Mouse (Mus musculus): ENCODE data around the gene Ppp1r14d.

The Ppp1r14d gene

DNA sequence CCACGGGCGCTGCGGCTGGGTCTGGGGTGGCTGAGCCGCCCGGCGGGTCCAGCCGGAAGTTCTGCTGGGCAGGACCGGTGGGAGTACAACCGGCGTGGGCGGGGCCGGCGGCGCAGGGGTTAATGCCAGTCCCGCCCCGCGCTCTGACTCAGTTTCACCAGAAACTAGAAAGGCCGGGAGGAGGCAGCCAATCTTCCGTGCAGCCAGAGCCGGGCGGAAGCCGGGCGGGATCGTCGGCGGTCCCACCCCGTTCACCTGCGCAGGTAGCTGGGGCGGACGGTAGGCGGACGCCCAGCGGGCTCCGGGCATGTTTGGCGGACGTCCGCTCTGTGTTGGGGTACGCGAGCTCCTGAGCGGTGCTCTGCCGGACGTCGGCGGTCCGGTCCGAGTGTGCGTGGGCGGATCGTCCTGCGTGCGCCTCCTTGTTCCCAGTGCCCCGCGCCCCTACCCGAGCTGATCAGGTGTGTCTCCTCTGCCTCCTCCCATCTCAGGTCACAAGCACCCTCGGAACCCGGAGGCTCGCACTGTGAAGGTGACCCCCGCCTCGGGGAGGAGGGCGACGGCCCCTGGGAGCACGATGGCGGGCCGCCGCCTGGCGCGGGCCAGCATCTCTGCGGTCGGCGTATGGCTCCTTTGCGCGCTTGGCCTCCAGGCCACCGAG, 7.6 kb upstream of the Ppp1r14d start, which contains the start of gene Spint1:
Spint1 (plus strand) TSS at position 153 of the 661 bp plus-strand sequence.
- peak; percentile 32 for DNase-seq (ENCODE audit: low read depth, low spot score)

DNA sequence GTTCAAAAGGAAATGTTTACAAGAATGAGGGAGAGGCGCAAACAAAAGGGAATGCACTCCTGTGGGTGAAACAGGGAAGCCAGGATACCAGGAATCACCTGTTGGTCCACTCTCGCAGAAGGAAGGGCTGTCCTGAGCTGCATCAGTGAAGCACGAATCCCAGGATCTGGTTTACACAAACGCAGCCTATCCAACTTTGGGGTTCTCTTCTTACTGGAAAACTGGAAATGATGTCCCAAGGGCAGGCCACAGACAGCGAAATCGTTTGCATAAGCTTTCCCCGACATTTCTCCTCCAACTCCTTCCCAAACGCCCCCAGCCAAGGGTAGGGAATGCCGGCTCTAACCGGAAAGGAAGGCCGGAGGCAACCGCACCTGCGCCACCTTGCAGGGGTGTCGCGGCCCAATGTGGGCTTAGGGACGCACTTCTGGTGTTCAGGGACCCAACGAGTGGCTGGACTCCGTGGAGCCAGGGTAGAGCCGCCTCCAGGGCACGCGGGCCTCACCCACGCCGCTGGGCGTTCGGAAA, 7.0 kb upstream of the Ppp1r14d start:
- DNase-seq (ENCODE audit: low read depth, low spot score) = no peak

DNA sequence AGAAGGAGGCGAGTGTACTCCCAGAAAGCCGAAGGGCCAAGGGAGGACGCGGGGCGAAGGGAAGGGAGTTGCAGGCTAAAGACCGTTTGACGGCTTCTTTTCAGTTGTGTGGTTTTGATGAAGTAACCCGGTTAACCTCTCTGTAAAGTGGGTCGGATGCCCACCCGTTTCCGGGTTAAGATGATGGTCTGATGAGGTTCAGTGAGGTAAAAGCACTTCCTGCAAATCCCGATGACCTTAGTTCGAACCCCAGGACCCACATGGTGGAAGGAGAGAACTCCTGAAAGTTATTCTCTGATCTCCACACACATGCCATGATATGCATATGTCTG, 20.6 kb downstream of the Ppp1r14d start:
- DNase-seq (ENCODE audit: low read depth, low spot score) = no peak

DNA sequence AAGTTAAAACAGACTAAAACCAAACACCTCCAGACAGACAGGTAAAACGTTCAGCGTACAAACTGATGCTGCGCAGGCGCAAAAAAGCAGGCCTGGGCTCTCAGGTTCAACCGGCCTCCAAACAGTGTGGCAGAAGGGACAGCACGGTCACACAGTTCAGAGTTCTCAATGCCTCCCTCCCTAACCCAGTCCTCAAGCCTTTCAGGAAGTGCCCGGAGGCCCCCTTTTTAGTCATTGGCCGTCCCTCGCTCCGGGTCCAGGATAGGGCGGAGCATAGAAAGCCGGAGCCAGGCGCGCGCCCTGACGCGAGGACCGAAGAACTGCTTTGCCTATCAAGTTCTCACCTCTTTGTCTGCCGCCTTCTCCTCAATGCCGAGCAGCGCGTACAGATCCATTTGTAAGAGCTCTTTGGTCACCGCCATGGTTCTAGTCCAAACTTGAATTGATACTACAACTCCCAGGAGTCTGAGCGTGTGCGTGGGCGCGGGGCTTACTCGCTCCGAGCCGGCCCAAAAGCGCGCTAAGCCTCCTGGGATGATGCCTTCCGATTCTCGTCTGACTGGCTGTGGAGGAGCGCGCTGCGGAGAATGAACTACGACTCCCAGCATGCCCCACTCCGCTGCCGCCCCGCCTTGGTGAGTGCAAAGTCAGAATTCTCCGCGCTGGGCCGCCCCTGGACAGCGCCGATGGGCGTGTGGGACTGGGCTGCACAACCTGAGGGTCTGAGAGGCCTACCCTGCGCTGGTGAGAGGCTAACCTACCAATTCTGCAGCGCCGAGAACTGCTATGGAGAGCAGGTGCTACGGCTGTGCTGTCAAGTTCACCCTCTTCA, 21.1 kb downstream of the Ppp1r14d start, which contains the start of the genes Zfyve19 and Dnajc17:
Zfyve19 (plus strand) TSS at position 274 of the 832 bp plus-strand sequence.
Dnajc17 (minus strand) TSS at position 452 of the 832 bp plus-strand sequence.
- DNase-seq (ENCODE audit: low read depth, low spot score) = peak; percentile 96

DNA sequence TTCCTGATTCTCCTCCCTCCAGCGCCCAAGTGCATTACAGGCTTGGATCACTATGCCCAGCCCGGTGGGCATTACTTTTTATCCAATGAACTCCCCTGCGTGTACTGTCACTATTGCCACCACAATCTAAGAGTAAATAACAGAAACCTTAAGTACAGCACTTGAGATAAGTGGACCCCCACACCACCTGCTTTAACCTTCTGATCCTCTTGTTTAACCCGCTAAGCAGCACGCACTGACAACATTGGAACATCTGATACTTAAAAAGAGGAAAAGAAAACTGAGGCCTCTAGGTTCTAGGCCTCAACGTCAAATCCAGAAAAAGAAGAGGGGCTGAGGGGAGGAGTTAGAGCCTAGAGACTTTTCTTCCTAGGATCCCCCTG, 21.8 kb downstream of the Ppp1r14d start:
- DNase-seq (ENCODE audit: low read depth, low spot score) = no peak

DNA sequence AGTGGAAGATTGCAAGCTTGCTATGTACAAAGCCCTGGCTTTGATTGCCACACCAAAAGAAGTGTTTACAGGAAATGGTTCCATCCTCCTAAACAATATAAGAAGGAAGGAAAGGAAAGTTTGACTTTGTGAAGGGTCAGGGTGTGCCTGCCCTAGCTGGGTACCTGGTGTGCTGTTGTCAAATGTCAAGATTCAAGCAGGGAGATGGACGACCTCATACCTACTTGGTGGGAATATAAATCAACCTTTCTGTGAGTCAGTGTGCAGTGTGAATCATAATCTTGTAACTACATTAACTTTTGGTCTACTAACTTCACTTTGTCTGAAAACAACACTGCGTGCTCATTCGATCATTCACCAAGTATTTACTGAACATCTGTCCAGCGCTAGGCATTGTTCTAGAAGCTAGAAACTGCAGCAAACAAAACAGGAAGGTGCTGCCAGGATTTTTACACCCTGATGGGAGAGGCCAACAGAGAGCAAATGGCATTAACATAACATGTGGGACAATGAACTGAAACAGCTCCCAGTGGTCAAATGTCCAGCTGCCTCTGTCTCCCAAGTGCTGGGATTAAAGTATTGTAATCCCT, 25.7 kb downstream of the Ppp1r14d start:
- no peak for DNase-seq (ENCODE audit: low read depth, low spot score)

DNA sequence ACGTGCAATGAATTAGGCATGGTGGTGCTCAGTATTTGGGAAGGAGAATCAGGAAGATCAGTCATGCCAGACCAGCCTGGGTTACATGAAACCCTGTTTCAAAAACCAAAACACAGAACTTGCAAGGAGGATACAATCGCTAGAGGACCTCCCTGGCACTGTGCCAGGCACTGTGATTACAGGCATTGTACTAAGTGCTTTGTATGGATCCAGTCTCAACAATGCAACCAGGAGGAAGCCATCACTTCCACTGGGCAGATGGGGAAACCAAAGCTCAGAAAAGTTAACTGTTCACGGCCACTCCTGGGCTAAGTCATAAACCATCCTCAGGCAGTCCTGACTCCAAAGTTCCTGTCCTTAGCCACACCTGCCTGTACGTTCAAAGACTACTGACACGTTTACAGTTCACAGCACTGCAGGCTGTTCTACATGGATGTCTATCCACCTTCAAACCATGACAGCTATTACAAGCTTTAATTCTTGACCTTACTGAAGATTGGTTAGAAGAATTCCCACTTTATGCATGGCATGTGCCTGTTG, 26.7 kb downstream of the Ppp1r14d start:
- no peak for DNase-seq (ENCODE audit: low read depth, low spot score)

DNA sequence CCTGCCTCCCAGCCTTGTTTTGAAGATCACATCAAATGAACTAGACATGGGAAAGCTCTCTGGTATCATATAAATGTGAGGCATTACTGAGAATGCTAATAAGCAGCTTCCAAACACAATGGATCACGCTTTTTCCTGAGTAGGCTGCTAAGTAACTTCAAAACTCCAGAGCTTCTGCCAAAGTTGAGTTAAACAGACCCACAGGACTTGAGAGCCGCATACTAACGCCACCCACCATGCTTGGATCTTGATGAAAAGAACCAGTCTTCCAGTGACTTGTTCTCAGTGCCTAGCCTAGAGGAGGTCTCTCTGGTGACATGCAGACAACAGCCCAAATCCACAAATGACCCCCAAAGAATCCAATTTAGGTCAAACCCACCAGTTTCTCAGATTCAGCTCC, 30.8 kb downstream of the Ppp1r14d start:
- DNase-seq (ENCODE audit: low read depth, low spot score) = no peak

DNA sequence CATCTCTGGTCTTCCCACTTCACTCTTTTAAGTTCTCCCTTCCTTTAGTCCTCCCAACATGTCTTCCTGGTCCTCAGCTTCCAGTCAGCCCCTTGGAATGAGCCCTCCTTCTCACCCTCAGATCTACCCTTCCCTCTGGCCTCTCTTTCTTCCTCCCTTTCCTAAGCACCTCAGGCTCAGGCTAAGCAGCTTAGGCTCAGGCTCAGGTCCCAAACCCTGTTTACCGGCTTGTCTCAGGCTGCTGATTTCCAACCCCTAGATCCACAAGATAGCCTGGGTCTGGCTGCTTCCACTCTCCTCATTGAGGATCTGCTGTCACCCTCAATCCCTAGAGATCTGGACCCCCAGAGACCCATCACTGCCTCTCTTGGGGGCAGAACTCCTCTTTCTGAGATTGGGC, 31.7 kb downstream of the Ppp1r14d start:
- no peak for DNase-seq (ENCODE audit: low read depth, low spot score)

DNA sequence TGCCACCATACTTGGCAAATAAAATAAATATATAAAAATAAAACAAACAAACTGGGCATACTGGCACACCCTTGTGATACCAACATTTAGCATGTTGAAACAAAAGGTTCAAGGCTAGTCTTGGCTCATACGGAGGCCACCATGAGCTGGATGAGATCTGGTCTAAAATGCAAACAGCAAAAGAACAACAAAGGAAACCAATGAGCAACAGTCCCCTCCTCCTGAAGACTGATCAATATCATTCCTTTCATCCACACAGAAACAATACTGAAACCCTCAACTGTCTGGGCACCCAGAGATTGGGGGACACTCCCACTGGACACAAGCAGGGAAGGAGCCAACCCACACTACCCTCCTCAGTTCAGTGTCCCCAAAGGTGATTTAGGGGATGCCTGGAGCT, 32.2 kb downstream of the Ppp1r14d start:
- DNase-seq (ENCODE audit: low read depth, low spot score) = no peak

DNA sequence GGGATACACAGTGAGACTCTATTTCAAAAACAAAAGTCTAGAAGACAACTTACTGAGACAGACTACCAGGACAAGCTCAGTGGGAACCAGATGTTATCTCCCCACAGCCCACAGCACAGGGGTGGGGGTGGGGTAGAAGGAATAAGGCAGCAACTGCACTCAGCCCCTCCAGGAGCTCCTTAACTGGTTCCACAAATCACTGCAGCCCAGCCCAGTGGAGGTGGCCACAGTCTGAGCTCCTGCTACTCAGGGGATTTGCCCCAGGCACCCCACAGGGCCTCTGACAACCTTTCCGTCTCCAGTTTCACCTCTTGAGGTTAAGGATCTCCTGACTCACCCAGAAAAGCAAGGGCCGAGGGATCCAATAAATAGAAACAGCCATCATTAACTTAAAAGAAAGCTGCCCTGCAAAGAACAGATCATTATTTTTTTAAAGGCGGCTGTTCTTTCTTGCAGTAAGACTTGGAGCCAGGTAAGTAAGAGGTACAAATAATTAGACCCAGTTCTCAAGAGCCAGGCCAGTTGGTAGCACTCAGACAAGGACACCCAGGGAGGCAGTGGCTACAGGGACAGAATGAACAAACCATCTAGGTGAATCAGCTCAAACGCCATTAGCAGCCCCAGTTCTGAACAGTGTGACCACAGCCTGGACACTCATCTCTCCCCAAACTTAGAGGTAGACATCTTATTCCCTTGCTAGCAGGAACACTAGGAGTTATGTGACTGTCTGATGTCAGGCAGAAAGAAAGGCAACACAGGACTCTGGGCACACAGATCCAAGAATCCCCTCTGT, 33.2 kb downstream of the Ppp1r14d start:
- DNase-seq (ENCODE audit: low read depth, low spot score) = peak; percentile 14

DNA sequence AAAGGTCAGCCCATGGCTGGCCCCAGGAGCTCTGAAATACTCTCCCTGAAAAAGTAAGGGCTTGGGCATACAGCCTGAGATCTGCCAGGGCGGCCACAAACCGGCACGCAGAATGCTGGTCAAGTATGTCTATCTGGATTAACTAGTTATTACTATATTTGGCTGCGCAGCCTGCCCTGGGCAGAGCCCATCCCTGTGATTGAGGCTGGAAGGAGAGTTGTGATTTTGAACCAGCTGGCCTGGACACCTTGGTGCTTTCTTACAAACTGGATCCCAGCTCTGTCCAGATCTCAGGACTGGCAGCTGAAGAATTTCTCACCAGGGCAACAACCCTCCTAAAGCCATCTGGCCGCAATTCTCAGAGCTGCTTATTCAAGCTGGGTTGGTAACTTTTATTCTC, 35.6 kb downstream of the Ppp1r14d start:
- no peak for DNase-seq (ENCODE audit: low read depth, low spot score)

DNA sequence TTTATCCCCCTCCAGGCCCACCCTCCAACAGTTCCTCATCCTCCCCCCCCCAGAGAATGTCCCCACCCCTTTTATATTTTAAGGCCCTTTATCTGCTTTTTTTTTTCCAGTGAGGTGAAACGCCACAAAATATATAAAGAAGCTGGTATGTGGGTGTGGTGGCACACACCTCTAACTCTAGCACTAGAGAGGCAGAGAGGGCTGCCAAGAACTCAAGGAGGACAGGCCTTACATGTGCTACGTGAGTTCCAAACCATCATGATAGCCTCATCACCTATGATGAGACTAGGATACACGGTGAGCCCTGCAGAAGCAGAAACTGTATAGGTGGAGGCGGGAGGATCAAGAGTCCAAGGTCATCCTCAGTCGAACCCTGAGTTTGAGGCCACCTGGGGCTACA, 38.7 kb downstream of the Ppp1r14d start:
- no peak for DNase-seq (ENCODE audit: low read depth, low spot score)

DNA sequence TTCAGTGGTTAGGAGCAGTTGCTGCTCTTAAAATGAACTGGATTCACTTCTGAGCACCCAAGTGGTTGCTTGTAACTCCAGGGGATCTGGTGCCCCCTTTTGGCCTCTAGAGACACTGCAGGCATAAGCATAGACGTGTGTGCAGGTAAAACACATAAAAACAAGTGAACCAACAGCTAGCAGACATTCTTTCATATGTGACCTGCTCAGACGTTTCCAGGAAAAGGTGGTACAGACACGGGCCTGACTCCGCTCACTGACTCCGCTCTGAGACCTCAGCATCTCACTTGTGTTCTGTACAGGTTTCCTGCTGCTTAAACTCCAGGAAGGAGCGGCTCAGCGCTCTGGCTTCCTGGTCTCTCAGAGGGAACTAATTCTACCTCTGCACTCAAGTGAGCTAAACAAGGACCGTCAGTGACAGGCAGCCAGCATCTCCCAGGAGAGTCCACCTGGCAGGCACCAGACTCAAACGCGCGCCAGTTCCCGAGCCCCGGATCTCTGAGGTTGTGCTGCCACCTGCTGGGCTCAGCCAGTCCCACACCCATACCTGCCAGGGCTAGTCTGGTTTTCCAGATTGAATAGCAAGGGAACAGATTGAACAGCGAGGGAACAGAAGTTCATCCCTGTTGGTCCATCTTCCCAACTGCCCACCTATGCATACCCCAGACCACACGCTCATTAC, 40.5 kb downstream of the Ppp1r14d start:
- peak; percentile 81 for DNase-seq (ENCODE audit: low read depth, low spot score)

DNA sequence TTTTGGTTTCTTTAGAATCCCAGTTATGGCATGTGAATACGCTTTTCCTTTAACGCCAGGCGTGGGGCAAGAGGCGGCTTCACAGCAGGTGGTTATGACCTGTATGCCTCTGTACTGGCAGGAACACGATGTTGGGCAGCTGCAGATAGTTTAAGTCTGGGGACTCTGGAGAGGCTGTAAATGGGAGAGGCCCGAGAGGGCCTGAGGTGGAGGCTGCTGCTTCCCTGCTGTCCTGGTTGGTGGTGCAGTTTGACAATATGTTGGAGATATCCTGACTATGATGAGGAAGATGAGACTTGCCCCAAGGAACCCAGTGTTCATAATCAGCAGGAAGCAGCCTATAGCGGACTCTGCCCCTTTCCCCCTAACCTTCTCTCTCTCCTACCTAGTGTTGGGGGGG, 46.8 kb downstream of the Ppp1r14d start:
- no peak for DNase-seq (ENCODE audit: low read depth, low spot score)

DNA sequence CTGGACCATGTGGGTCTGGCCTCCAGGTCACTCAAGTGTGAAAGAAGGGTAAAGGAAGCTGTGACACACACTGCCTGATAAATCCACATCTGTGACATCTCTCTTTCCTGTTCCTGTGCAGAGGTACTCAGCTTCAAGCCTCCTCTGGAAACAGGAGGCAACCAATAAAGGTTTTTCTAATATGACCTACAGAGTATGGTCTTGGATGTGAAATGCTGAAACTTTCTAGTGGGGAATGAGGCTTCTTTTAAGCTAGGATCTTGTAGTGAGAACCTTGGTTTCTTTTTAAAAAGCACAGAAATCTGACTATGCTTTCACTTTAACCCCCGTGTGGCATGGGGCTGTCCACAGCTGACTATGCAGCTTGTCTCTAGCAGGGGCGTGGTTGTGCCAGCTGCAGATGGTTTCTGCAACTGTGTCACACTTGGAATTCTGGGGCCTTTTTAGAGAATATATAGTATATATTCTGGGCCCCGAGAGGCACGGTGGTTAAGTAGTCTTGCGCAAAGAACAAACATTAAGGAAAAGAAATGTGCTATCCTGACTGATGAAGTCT, 52.2 kb downstream of the Ppp1r14d start:
- no peak for DNase-seq (ENCODE audit: low read depth, low spot score)

DNA sequence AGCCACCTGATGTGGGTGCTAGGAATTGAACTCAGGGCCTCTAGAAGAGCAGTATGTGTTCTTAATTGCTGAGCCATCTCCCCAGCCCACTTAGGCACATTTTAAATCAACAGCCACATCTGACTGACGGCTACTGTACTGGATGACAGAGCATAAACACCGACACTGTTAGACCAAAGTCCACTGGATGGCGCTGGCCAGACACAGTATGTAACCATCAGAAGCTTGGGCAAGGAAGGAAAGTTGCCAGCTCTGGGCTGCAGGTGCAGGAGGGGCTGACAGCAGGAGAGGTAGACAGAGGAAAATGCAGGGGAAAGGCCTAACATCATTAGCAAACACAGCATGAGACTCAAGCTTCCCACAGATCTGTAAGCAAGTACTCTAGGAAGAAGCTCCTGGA, 52.9 kb downstream of the Ppp1r14d start:
- DNase-seq (ENCODE audit: low read depth, low spot score) = no peak

DNA sequence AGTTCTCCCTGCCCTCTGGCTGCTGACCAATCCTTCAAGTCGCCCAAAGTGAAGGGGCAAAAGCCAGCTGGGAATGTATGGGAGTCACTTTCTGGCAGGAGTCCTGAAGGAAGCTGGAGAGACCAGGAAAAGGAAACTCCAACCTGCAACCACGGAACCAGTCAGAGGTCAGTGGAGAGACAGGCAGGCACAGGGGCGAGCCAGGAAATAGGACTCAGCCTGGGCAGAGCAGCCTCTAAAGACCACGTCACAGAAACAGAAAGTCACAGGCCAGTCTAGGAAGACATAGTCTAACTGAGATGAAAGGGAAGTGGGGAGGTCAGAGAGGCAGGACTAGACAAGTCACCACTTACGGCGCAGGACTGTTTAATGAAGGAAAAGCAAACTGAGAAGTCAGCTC, 54.1 kb downstream of the Ppp1r14d start:
- no peak for DNase-seq (ENCODE audit: low read depth, low spot score)

DNA sequence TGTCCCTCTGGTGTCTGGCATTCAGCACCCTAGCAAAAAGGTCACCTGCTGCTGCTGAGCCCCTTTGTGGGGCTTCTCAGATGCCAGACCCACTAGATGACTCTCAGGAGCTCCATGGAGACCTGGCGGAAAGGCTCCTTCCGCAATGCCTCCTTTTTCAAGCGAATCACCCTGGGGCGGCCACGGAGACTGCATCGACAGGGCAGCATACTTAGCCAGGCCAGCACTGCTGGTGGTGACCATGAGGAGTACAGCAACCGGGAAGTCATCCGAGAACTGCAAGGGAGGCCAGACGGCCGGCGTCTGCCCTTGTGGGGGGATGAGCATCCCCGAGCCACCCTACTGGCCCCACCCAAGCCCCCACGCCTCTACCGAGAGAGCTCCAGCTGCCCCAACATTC, 54.8 kb downstream of the Ppp1r14d start:
- DNase-seq (ENCODE audit: low read depth, low spot score) = no peak

DNA sequence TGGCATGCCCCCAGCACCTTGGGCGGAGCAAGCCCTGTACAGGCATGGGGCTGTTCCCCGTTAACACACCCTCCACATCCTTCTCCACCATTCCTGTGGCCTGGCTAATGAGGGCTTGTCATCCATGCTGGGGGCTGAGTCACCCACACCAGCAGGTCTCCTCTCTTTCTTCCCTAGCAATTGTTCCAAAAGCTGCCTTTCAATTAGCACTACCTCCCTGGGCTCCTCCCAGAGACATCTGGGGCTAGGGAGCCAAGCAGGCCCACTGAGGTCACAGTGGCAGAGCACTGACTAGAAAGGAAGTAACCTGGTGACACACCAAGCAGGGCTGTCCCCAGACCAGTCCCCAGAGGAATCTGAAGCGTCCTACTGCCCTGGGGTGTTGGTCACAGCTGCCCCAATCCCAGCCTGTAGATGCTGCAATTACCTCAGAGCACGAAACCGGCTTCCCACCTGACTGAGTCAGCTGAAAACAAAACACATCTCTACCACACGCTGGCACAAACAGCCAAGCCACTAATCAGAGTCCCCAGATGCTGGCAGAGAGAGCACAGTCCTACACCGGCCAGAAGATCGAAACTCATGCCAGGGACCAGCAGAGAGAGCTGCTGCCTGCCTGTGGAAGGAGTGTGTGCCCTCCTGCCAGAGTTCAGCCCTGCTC, 55.6 kb downstream of the Ppp1r14d start, which contains the start of gene Gm14137:
Gm14137 (plus strand) TSS at position 519 of the 661 bp plus-strand sequence.
- DNase-seq (ENCODE audit: low read depth, low spot score) = no peak
